Mouse (Mus musculus): ENCODE results near the gene Npas2.

GRCm38 (mm10) chr1:39181901-39182300, 11.6 kb upstream of the Npas2 start:
- TF ChIP-seq CTCF (IDR thresholded peaks at IDR 0.05; ENCODE audit: low read depth, low read length) (no peak), GATA2 (IDR thresholded peaks at IDR 0.05; ENCODE audit: borderline replicate concordance, low read depth, low read length) (no peak)

All from G1E (cell line).